20 mouse cellular contexts compared by ENCODE assay signal in the genomic region with DNA sequence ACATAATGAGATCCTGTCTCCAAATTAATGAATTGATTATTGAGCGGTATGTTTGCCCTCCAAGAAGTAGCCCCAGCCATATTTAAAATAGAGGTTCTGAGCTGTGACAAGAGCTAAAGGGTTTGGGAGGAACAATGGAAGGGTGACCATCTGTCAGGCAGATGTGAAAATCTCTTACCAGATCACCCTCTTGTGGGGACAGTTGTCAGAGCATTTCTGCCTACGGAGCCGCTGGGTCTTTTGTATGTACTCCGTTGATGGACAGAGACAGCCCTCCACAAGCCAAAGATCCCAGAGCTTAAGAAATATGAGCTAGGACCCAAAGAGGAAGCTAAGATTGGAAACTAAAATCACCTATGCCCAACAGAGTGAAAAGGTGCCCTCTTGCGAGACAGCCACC.
A peak's percentile ranks its signal among the peaks of the same experiment; 100 is the strongest.
DNase-seq lines count a peak whose midpoint lies in the region; ATAC-seq and TF ChIP-seq lines count a peak whose summit lies in the region.
"Had no signal": no experiment of that assay in that cellular context is flagged by ENCODE, and none has a peak within 500 bp of the region (broad histone marks: within the 10 kb centered on the region; RNA-seq: fewer than 3 reads in every experiment).

No protein-coding gene starts in this region.

- DNase-seq in forebrain, embryonic 14.5 days (ENCODE audit: low spot score): peak; percentile 42
- peak; percentile 3 for DNase-seq in A20 (ENCODE audit: low read depth, low spot score)
- peak; percentile 11 for DNase-seq in embryo, embryonic 9.5 days (ENCODE audit: extremely low spot score)
- peak; percentile 52 for DNase-seq in midbrain, embryonic 14.5 days
- DNase-seq in spleen, postnatal 36 days (ENCODE audit: low spot score in 2 of 2): no peak
- no peak for DNase-seq in layer of hippocampus, adult 2 months (ENCODE audit: low spot score in 2 of 2)
- no peak for DNase-seq in kidney, adult 18-20 months
- DNase-seq: adrenal gland, postnatal 25 days; cerebellum, adult 8-10 months; heart, postnatal 4 days; kidney, postnatal 4 days; liver; liver, postnatal 0 days; thymus, postnatal 25 days had no signal

- H3K4me2 ChIP-seq in forebrain, embryonic 14.5 days (ENCODE audit: low read length): no peak overlapping the region
- H3K4me2 ChIP-seq in forebrain, embryonic 16.5 days (ENCODE audit: low read length): no peak overlapping the region
- H3K4me2 ChIP-seq in midbrain, embryonic 14.5 days (ENCODE audit: low read length): no peak overlapping the region
- H3K4me2 ChIP-seq: heart, embryonic 13.5 days; midbrain, embryonic 12.5 days had no signal

- no peaks in the 10 kb centered on the region for H3K36me3 ChIP-seq in forebrain, embryonic 14.5 days (ENCODE audit: control insufficient read depth, insufficient read depth, low read length)
- H3K36me3 ChIP-seq in forebrain, embryonic 16.5 days (ENCODE audit: control insufficient read depth, insufficient read depth): no peaks in the 10 kb centered on the region
- no peaks in the 10 kb centered on the region for H3K36me3 ChIP-seq in midbrain, embryonic 14.5 days (ENCODE audit: control insufficient read depth, insufficient read depth, low read length)
- H3K36me3 ChIP-seq: heart, embryonic 13.5 days; midbrain, embryonic 12.5 days had no signal

- no peaks in the 10 kb centered on the region for H3K9me3 ChIP-seq in forebrain, embryonic 14.5 days (replicated peaks; ENCODE audit: control insufficient read depth, low read length)
- H3K9me3 ChIP-seq in forebrain, embryonic 16.5 days (ENCODE audit: control insufficient read depth, low read length): no peaks in the 10 kb centered on the region
- H3K9me3 ChIP-seq in midbrain, embryonic 14.5 days (ENCODE audit: control insufficient read depth, low read length): no peaks in the 10 kb centered on the region
- H3K9me3 ChIP-seq: heart, embryonic 13.5 days; midbrain, embryonic 12.5 days had no signal

- no peak overlapping the region for H3K27ac ChIP-seq in forebrain, embryonic 14.5 days (ENCODE audit: low read depth, low read length)
- H3K27ac ChIP-seq in forebrain, embryonic 16.5 days (ENCODE audit: low read length): no peak overlapping the region
- no peak overlapping the region for H3K27ac ChIP-seq in midbrain, embryonic 14.5 days (replicated peaks; ENCODE audit: low read depth, low read length)
- no peak overlapping the region for H3K27ac ChIP-seq in layer of hippocampus, adult 2 months
- H3K27ac ChIP-seq: heart, embryonic 13.5 days; stomach, postnatal 0 days had no signal

- H3K27me3 ChIP-seq in forebrain, embryonic 14.5 days (replicated peaks; ENCODE audit: control insufficient read depth, insufficient read depth, low read length): no peaks in the 10 kb centered on the region
- H3K27me3 ChIP-seq in forebrain, embryonic 16.5 days (replicated peaks; ENCODE audit: control insufficient read depth, insufficient read depth, low read length): no peaks in the 10 kb centered on the region
- H3K27me3 ChIP-seq in midbrain, embryonic 14.5 days (ENCODE audit: control insufficient read depth, insufficient read depth, low read length): no peaks in the 10 kb centered on the region
- H3K27me3 ChIP-seq: heart, embryonic 13.5 days had no signal

- H3K4me3 ChIP-seq in forebrain, embryonic 14.5 days (ENCODE audit: low read depth, low read length): no peak overlapping the region
- H3K4me3 ChIP-seq in forebrain, embryonic 16.5 days (replicated peaks; ENCODE audit: low read length): no peak overlapping the region
- H3K4me3 ChIP-seq in midbrain, embryonic 14.5 days (replicated peaks; ENCODE audit: low read depth, low read length): no peak overlapping the region
- no peak overlapping the region for H3K4me3 ChIP-seq in layer of hippocampus, adult 2 months
- H3K4me3 ChIP-seq: erythroblast, embryonic 14.5 days; heart, embryonic 13.5 days; midbrain, embryonic 12.5 days had no signal

- peaks cover 14% of the 10 kb centered on the region for H3K4me1 ChIP-seq in forebrain, embryonic 14.5 days (ENCODE audit: control insufficient read depth, insufficient read depth, low read length)
- 0 out of 2 replicates have a peak, but pooled peaks cover 3% of the 10 kb centered on the region for H3K4me1 ChIP-seq in forebrain, embryonic 16.5 days (replicated peaks; ENCODE audit: control insufficient read depth, insufficient read depth, low read length)
- H3K4me1 ChIP-seq in midbrain, embryonic 14.5 days (ENCODE audit: control insufficient read depth, insufficient read depth, low read length): peaks cover 6% of the 10 kb centered on the region; the same call in 1 of the 2 replicates
- H3K4me1 ChIP-seq: heart, embryonic 13.5 days had no signal

- H3K9ac ChIP-seq in forebrain, embryonic 14.5 days (ENCODE audit: low read length): no peak overlapping the region
- H3K9ac ChIP-seq in forebrain, embryonic 16.5 days (replicated peaks; ENCODE audit: low read depth, low read length): no peak overlapping the region
- H3K9ac ChIP-seq in midbrain, embryonic 14.5 days (replicated peaks; ENCODE audit: low read length): no peak overlapping the region
- H3K9ac ChIP-seq: heart, embryonic 13.5 days; liver, postnatal 0 days; midbrain, embryonic 12.5 days had no signal

- 29% methylated on average over 5 of the region's 5 CpGs for whole genome bisulfite sequencing in forebrain, embryonic 14.5 days
- 30% methylated on average over 5 of the region's 5 CpGs for WGBS in forebrain, embryonic 16.5 days
- WGBS in midbrain, embryonic 14.5 days: 28% methylated on average over 5 of the region's 5 CpGs

- TF ChIP-seq CTCF in layer of hippocampus, adult 2 months (conservative IDR thresholded peaks at IDR 0.05): no peak

- no peak for ATAC-seq in forebrain, embryonic 14.5 days
- no peak for ATAC-seq in forebrain, embryonic 16.5 days
- ATAC-seq in midbrain, embryonic 14.5 days (ENCODE audit: low FRiP score, low TSS enrichment): no peak
- ATAC-seq: inflammation-experienced regulatory T-cells, adult 6 months; liver, postnatal 0 days had no signal

Comparison
In these comparisons a context has a peak if more than half of its experiments do, and no peak if none do; other contexts are left out.
1. DNase-seq: peak in forebrain, embryonic 14.5 days (single experiment), A20 (single experiment), embryo, embryonic 9.5 days (single experiment) and midbrain, embryonic 14.5 days (single experiment); none in spleen, postnatal 36 days (0 of 2), layer of hippocampus, adult 2 months (0 of 2) and kidney, adult 18-20 months (single experiment).